Mouse (Mus musculus): Measurements from ENCODE around the gene Ifna14.
"Not testable (repeated sequence)": the region's sequence is repeated elsewhere in the genome, so short reads cannot be mapped to it uniquely, and the experiment has no call there.

Gene Ifna14

GRCm38 (mm10) chr4:88571698-88572097, at the start of gene Ifna14:
Gene Ifna14 (minus strand): TSS chr4:88571798.
- no peak for DNase-seq (ENCODE audit: low read depth, low spot score)

GRCm38 (mm10) chr4:88603276-88603675, 31.7 kb upstream of the Ifna14 start, which contains the start of gene Ifna12:
Gene Ifna12 (minus strand): TSS chr4:88603376.
- no peak for DNase-seq (ENCODE audit: low read depth, low spot score)

- DNase-seq (ENCODE audit: low read depth, low spot score): no peak
Observed at GRCm38 (mm10) chr4:88592285-88592684, 20.7 kb upstream of the Ifna14 start, which contains the start of gene Ifna9. Gene Ifna9 (minus strand): TSS chr4:88592385.

- DNase-seq (ENCODE audit: low read depth, low spot score): no peak
Observed at GRCm38 (mm10) chr4:88561791-88562190, 9.8 kb downstream of the Ifna14 start.

GRCm38 (mm10) chr4:88558145-88558544, 13.5 kb downstream of the Ifna14 start, which contains the start of gene Ifna15:
Gene Ifna15 (minus strand): TSS chr4:88558245.
- not testable (repeated sequence) for DNase-seq (ENCODE audit: low read depth, low spot score)

GRCm38 (mm10) chr4:88550161-88550945, 21.2 kb downstream of the Ifna14 start:
- peak; percentile 91 for DNase-seq (ENCODE audit: low read depth, low spot score)

GRCm38 (mm10) chr4:88547986-88548385, 23.6 kb downstream of the Ifna14 start:
- DNase-seq (ENCODE audit: low read depth, low spot score): no peak

GRCm38 (mm10) chr4:88543649-88544234, 27.9 kb downstream of the Ifna14 start:
- peak; percentile 89 for DNase-seq (ENCODE audit: low read depth, low spot score)

- DNase-seq (ENCODE audit: low read depth, low spot score): peak; percentile 84
Observed at GRCm38 (mm10) chr4:88537328-88537727, 34.3 kb downstream of the Ifna14 start.

- peak; percentile 74 for DNase-seq (ENCODE audit: low read depth, low spot score)
Observed at GRCm38 (mm10) chr4:88536640-88537039, 35.0 kb downstream of the Ifna14 start.

- no peak for DNase-seq (ENCODE audit: low read depth, low spot score)
Observed at GRCm38 (mm10) chr4:88535742-88536141, 35.9 kb downstream of the Ifna14 start.

- no peak for DNase-seq (ENCODE audit: low read depth, low spot score)
Observed at GRCm38 (mm10) chr4:88534903-88535302, 36.7 kb downstream of the Ifna14 start.

- no peak for DNase-seq (ENCODE audit: low read depth, low spot score)
Observed at GRCm38 (mm10) chr4:88533499-88533898, 38.1 kb downstream of the Ifna14 start.

GRCm38 (mm10) chr4:88530892-88531291, 40.7 kb downstream of the Ifna14 start:
- DNase-seq (ENCODE audit: low read depth, low spot score): peak; percentile 87

GRCm38 (mm10) chr4:88530271-88530670, 41.3 kb downstream of the Ifna14 start:
- DNase-seq (ENCODE audit: low read depth, low spot score): peak; percentile 79

GRCm38 (mm10) chr4:88526379-88527049, 45.1 kb downstream of the Ifna14 start:
- DNase-seq (ENCODE audit: low read depth, low spot score): no peak

GRCm38 (mm10) chr4:88525393-88525792, 46.2 kb downstream of the Ifna14 start:
- DNase-seq (ENCODE audit: low read depth, low spot score): no peak

- peak; percentile 65 for DNase-seq (ENCODE audit: low read depth, low spot score)
Observed at GRCm38 (mm10) chr4:88523241-88523640, 48.4 kb downstream of the Ifna14 start.

GRCm38 (mm10) chr4:88522674-88523073, 48.9 kb downstream of the Ifna14 start, which contains the start of gene Ifnb1:
Gene Ifnb1 (minus strand): TSS chr4:88522774.
- no peak for DNase-seq (ENCODE audit: low read depth, low spot score)
